In genomic region chr7:79474831-79475399, GRCm38 (mm10) we compare ENCODE assay signal across 32 mouse cellular contexts. TPM values are rescaled to one million over a fixed set of nuclear protein-coding genes. Genes with fewer than 3 reads are reported as not detected.
DNase-seq lines count a peak whose midpoint lies in the region; ATAC-seq and TF ChIP-seq lines count a peak whose summit lies in the region.
"Had no signal": no experiment of that assay in that cellular context is flagged by ENCODE, and none has a peak within 500 bp of the region (broad histone marks: within the 10 kb centered on the region; RNA-seq: fewer than 3 reads in every experiment).

No protein-coding gene starts in this region.

- no peaks in the 10 kb centered on the region for H3K4me1 ChIP-seq in lung, embryonic 15.5 days
- H3K4me1 ChIP-seq in lung, adult 2 months (ENCODE audit: control insufficient read depth, insufficient read depth, low read length): peaks cover 2% of the 10 kb centered on the region; the same call in 1 of the 2 replicates
- no peaks in the 10 kb centered on the region for H3K4me1 ChIP-seq in hindbrain, embryonic 13.5 days (replicated peaks)
- H3K4me1 ChIP-seq: embryonic facial prominence, embryonic 12.5 days; forebrain, embryonic 15.5 days; liver, embryonic 15.5 days; neural tube, embryonic 12.5 days had no signal

- no peaks in the 10 kb centered on the region for H3K9me3 ChIP-seq in lung, embryonic 15.5 days
- H3K9me3 ChIP-seq in hindbrain, embryonic 13.5 days: no peaks in the 10 kb centered on the region
- H3K9me3 ChIP-seq: embryonic facial prominence, embryonic 12.5 days; forebrain, embryonic 15.5 days; hindbrain, embryonic 12.5 days; liver, embryonic 15.5 days; neural tube, embryonic 12.5 days had no signal

- WGBS in lung, embryonic 15.5 days: 51% methylated on average over 5 of the region's 5 CpGs
- WGBS in lung, adult 2 months: 37% methylated on average over 5 of the region's 5 CpGs
- 81% methylated on average over 5 of the region's 5 CpGs for WGBS in hindbrain, embryonic 13.5 days

- no peaks in the 10 kb centered on the region for H3K36me3 ChIP-seq in lung, embryonic 15.5 days
- no peaks in the 10 kb centered on the region for H3K36me3 ChIP-seq in hindbrain, embryonic 13.5 days
- H3K36me3 ChIP-seq: embryonic facial prominence, embryonic 12.5 days; forebrain, embryonic 15.5 days; hindbrain, embryonic 12.5 days; liver, embryonic 15.5 days; neural tube, embryonic 12.5 days had no signal

- no peak overlapping the region for H3K4me2 ChIP-seq in lung, embryonic 15.5 days
- no peak overlapping the region for H3K4me2 ChIP-seq in hindbrain, embryonic 13.5 days
- H3K4me2 ChIP-seq: embryonic facial prominence, embryonic 12.5 days; forebrain, embryonic 15.5 days; hindbrain, embryonic 12.5 days; liver, embryonic 15.5 days; neural tube, embryonic 12.5 days had no signal

- H3K9ac ChIP-seq in lung, embryonic 15.5 days: no peak overlapping the region
- no peak overlapping the region for H3K9ac ChIP-seq in hindbrain, embryonic 13.5 days
- H3K9ac ChIP-seq: embryonic facial prominence, embryonic 12.5 days; forebrain, embryonic 15.5 days; hindbrain, embryonic 12.5 days; liver, embryonic 15.5 days; neural tube, embryonic 12.5 days had no signal

- no peak for ATAC-seq in lung, embryonic 15.5 days (ENCODE audit: borderline replicate concordance, extremely low read depth, low FRiP score, low TSS enrichment)
- ATAC-seq in granulocyte monocyte progenitor cell, adult 5-6 weeks (replicated peaks; ENCODE audit: poor library complexity, severe bottlenecking): peak; percentile 93
- ATAC-seq in neutrophil, adult 5-6 weeks (ENCODE audit: extremely low read depth, insufficient number of reproducible peaks, low FRiP score, poor library complexity, severe bottlenecking): 0 out of 2 replicates have a peak, but pooled peaks have one; percentile 19
- no peak for ATAC-seq in hindbrain, embryonic 13.5 days (ENCODE audit: low FRiP score)
- ATAC-seq: CD4-positive, CD25-positive, alpha-beta regulatory T cell, adult 4 months; forebrain, embryonic 15.5 days; intestine, embryonic 16.5 days; midbrain, embryonic 16.5 days; Patski had no signal

- H3K4me3 ChIP-seq in lung, embryonic 15.5 days: no peak overlapping the region
- H3K4me3 ChIP-seq in lung, adult 2 months (replicated peaks; ENCODE audit: extremely low read depth, low read depth, low read length): no peak overlapping the region
- no peak overlapping the region for H3K4me3 ChIP-seq in hindbrain, embryonic 13.5 days
- H3K4me3 ChIP-seq: embryonic facial prominence, embryonic 12.5 days; forebrain, embryonic 15.5 days; gastrocnemius, adult 2 months; hindbrain, embryonic 12.5 days; liver, embryonic 15.5 days; myocyte; neural tube, embryonic 12.5 days had no signal

- DNase-seq in lung, adult 2 months: no peak
- DNase-seq in A20 (ENCODE audit: low read depth, low spot score): peak; percentile 53
- no peak for DNase-seq in MN1 (ENCODE audit: low spot score)
- DNase-seq: adrenal gland, postnatal 10 days; cerebellum, adult 8-10 months; cerebellum, postnatal 25 days; embryo, embryonic 11 days; gastrocnemius, adult 2 months; gastrocnemius, postnatal 36 days; heart, postnatal 14 days; kidney, adult 8-10 months; kidney, postnatal 4 days; liver; lung, postnatal 36 days; right cerebral cortex, postnatal 4 days; thymus, adult 2 months; thymus, postnatal 4 days had no signal

- no peak for TF ChIP-seq POLR2A in lung, adult 2 months (IDR thresholded peaks at IDR 0.05; ENCODE audit: borderline replicate concordance, extremely low read depth, low read depth, low read length)

- no peak for TF ChIP-seq CTCF in lung, adult 2 months (IDR thresholded peaks at IDR 0.05; ENCODE audit: insufficient read depth, low read length)

- H3K27ac ChIP-seq in lung, embryonic 15.5 days: peak overlapping the region; percentile 82
- no peak overlapping the region for H3K27ac ChIP-seq in hindbrain, embryonic 13.5 days
- H3K27ac ChIP-seq: embryonic facial prominence, embryonic 12.5 days; forebrain, embryonic 15.5 days; gastrocnemius, adult 2 months; hindbrain, embryonic 12.5 days; kidney, postnatal 0 days; liver, embryonic 15.5 days; neural tube, embryonic 12.5 days had no signal

- no peaks in the 10 kb centered on the region for H3K27me3 ChIP-seq in lung, embryonic 15.5 days
- H3K27me3 ChIP-seq in hindbrain, embryonic 13.5 days: no peaks in the 10 kb centered on the region
- H3K27me3 ChIP-seq: embryonic facial prominence, embryonic 12.5 days; forebrain, embryonic 15.5 days; hindbrain, embryonic 12.5 days; liver, embryonic 15.5 days; neural tube, embryonic 12.5 days; Patski had no signal

RNA-seq across cellular contexts. Expression of gene Polg, which starts 8.8 kb away (rescaled TPM):
- polyA plus RNA-seq in lung, embryonic 15.5 days (2015; fragmentation: Nextera tagmentation; extraction: Ambion mirVana): 44.6 and 47.2 TPM in 2 replicates
- 57.5 and 61.4 TPM in 2 replicates for polyA plus RNA-seq in lung, adult 2 months (2012; rRNA removed)
- total RNA-seq in granulocyte monocyte progenitor cell, adult 5-6 weeks (2014; fragmentation: Nextera tagmentation): 27.1 and 34.9 TPM in 2 replicates
- 40.5 and 61.0 TPM in 2 replicates for total RNA-seq in granulocyte monocyte progenitor cell, adult 5-6 weeks (2017)
- total RNA-seq in neutrophil, adult 5-6 weeks (2017): 131 and 141 TPM in 2 replicates
- 21.9 and 22.5 TPM in 2 replicates for polyA plus RNA-seq in hindbrain, embryonic 13.5 days (2015; fragmentation: Nextera tagmentation; extraction: Ambion mirVana)

Comparison
In these comparisons a context has a peak if more than half of its experiments do, and no peak if none do; other contexts are left out.
1. ATAC-seq: peak in granulocyte monocyte progenitor cell, adult 5-6 weeks (single experiment) and neutrophil, adult 5-6 weeks (single experiment); none in lung, embryonic 15.5 days (single experiment) and hindbrain, embryonic 13.5 days (single experiment).